Mouse (Mus musculus): ENCODE results near the gene Dnajb1.
A peak's percentile ranks its signal among the peaks of the same experiment; 100 is the strongest.
"Not testable (repeated sequence)": the region's sequence is repeated elsewhere in the genome, so short reads cannot be mapped to it uniquely, and the experiment has no call there.

The Dnajb1 gene

DNA sequence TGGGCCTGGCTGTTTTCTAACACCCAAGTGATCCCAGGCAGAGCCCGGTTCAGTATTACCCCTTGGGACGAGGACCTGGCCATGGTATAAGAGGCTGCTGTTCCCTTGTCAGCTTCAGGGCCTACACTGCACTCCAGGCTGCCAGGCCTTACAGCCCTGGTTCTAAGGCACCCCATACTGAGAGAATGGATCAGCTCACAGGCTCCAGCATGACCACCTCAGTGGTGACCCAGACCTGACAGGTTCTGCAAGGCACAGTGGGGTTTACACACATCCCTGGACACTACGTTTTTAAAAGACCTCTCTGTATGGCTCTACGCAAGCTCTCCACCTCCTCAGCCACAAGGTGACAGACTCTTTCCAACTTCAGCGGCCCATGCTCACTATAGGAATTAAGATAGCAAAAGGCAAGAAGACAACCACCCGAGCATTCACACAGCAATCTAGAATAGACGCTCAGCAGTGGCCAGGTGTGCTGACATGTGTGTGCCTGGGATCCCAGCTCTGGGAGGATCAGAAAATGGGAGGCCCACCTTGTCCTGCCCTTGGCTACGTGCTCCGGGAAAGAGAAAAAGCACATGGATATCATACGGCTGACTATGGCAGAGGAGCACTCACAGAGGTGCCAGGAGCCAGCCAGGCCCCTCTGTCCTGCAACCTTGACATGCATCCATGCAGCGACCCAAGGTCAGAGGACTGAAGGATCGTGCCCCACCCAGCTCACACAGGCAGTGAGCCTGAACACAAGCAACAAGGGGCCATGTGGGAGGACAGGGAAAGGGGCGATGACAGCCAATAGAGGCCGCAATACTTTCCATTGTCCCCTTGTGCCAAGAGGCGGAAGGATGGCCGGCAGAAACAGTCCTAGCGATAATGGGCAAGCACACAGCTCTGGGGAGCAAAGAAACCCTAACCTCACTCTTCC is 29.6 kb upstream of the Dnajb1 start:
- DNase-seq (ENCODE audit: low spot score): no peak

- no peak for DNase-seq (ENCODE audit: low spot score)
Measured at GRCm38 (mm10) chr8:83579676-83580075, 28.3 kb upstream of the Dnajb1 start.

GRCm38 (mm10) chr8:83580826-83581225 is 27.2 kb upstream of the Dnajb1 start:
- no peak for DNase-seq (ENCODE audit: low spot score)

GRCm38 (mm10) chr8:83582226-83582625 is 25.8 kb upstream of the Dnajb1 start:
- DNase-seq (ENCODE audit: low spot score): no peak

DNA sequence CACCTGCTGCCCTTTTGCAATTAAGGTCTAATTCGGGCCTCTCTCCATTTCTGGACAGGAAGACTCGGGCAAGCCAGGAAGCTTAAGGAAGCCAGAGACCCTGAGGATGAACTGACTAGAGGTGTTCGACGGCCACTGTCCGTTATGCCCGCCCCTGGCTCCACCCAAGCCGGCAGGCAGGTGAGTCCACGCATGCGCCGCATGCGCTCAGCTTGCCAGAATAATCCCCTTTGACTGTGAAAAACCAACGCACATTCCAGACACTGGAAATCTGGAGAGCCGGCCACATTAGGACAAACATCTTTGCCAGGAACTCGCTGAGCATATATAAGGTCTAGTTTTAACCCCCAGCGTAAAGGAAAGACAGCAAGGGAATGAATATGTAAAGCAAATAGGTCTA is 24.8 kb upstream of the Dnajb1 start:
- DNase-seq (ENCODE audit: low spot score): no peak

- DNase-seq (ENCODE audit: low spot score): no peak
Measured at GRCm38 (mm10) chr8:83584771-83585170, 23.2 kb upstream of the Dnajb1 start.

- no peak for DNase-seq (ENCODE audit: low spot score)
Measured at GRCm38 (mm10) chr8:83585333-83585732, 22.7 kb upstream of the Dnajb1 start.

DNA sequence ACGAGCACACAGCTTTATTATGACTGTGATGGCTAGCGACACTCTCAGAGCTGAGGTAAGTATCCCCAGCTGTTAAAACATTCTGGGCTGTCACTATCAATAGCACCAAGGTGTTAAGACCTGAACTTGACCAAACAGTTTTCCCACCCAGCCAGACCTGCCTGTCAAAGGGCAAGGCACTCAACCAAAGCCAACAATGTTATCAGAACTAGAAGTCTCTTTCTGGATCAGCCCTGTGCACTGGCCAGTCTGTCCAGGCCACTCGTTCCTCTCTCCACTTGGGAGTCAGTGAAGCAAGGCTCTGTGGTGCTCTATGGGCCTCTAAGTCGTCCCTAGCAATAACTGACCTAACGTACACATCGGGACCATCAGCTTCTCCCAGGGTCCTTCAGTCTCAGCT is 20.3 kb upstream of the Dnajb1 start:
- DNase-seq (ENCODE audit: low spot score): no peak

- no peak for DNase-seq (ENCODE audit: low spot score)
Measured at GRCm38 (mm10) chr8:83588886-83589285, 19.1 kb upstream of the Dnajb1 start.

GRCm38 (mm10) chr8:83590488-83591023 is 17.4 kb upstream of the Dnajb1 start:
- DNase-seq (ENCODE audit: low spot score): no peak

GRCm38 (mm10) chr8:83592682-83593081 is 15.3 kb upstream of the Dnajb1 start:
- DNase-seq (ENCODE audit: low spot score): no peak

- no peak for DNase-seq (ENCODE audit: low spot score)
Measured at GRCm38 (mm10) chr8:83593325-83594166, 14.4 kb upstream of the Dnajb1 start.

- DNase-seq (ENCODE audit: low spot score): peak; percentile 97
Measured at GRCm38 (mm10) chr8:83594167-83595049, 13.6 kb upstream of the Dnajb1 start.

DNA sequence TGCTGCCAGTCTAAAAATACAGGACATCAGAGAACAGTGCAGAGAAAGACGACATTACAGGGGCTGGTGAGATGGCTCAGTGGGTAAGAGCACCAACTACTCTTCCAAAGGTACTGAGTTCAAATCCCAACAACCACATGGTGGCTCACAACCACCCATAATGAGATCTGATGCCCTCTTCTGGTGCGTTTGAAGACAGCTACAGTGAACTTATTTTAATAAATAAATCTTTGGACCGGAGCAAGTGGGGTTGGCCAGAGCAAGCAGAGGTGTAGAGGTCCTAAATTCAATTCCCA is 13.0 kb upstream of the Dnajb1 start:
- not testable (repeated sequence) for DNase-seq (ENCODE audit: low spot score)

- DNase-seq (ENCODE audit: low spot score): no peak
Measured at GRCm38 (mm10) chr8:83596369-83596768, 11.6 kb upstream of the Dnajb1 start.

- DNase-seq (ENCODE audit: low spot score): no peak
Measured at GRCm38 (mm10) chr8:83598146-83598545, 9.8 kb upstream of the Dnajb1 start.

- DNase-seq (ENCODE audit: low spot score): no peak
Measured at GRCm38 (mm10) chr8:83599814-83600213, 8.2 kb upstream of the Dnajb1 start.

DNA sequence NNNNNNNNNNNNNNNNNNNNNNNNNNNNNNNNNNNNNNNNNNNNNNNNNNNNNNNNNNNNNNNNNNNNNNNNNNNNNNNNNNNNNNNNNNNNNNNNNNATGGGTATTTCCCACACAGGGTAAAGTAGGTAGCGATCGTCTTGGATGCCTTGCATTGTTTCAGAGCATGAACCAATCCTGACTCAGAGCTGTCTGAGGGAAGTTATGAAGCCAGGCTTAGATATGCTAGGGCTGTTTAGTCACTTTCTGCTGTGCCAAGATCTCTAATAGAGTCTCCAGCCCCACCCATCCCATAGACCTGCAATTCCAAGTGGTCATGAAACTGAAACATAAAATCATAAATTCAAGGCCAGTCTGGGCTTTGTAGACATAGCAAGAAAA is 5.4 kb upstream of the Dnajb1 start:
- DNase-seq (ENCODE audit: low spot score): no peak

GRCm38 (mm10) chr8:83608398-83608829 is 421 bp downstream of the Dnajb1 start:
- peak; percentile 79 for DNase-seq (ENCODE audit: low spot score)

GRCm38 (mm10) chr8:83609086-83609485 is 1.1 kb downstream of the Dnajb1 start:
- DNase-seq (ENCODE audit: low spot score): no peak

DNA sequence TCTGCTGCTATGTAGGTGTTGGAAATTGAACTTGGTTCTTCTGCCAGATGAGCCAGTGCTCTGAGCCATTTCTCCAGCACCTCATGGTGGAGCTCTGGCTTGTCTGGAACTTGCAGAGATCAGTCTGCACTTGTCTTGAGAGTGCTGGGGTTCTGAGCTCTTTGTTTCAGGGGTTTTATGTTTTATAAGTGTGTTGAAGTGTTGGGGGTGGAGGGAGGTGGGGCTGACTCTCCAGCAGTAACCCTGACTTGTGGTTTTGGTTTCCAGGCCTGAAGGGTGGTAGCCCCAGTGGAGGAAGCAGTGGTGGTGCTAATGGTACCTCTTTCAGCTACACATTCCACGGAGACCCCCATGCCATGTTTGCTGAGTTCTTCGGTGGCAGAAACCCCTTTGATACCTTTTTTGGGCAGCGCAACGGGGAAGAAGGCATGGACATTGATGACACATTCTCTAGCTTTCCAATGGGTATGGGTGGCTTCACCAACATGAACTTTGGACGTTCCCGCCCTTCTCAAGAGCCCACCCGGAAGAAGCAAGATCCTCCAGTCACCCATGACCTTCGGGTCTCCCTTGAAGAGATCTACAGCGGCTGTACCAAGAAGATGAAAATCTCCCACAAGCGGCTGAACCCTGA is 1.7 kb downstream of the Dnajb1 start:
- no peak for DNase-seq (ENCODE audit: low spot score)
